Mouse (Mus musculus) erythroblast, embryonic 14.5 days (primary cell): ENCODE results near the gene Zfp711. TPM values are rescaled to one million over a fixed set of nuclear protein-coding genes. Genes with fewer than 3 reads are reported as not detected.
A peak's percentile ranks its signal among the peaks of the same experiment; 100 is the strongest.

Source experiments
- H3K27me3 ChIP-seq: 2 replicates; pipeline ENCODE4 v1.6.1; 2012; ENCODE audit warnings: inconsistent platforms; ENCODE audit not compliant: control insufficient read depth
- H3K36me3 ChIP-seq: 2 replicates; pipeline ENCODE4 v1.6.1; 2012; ENCODE audit warnings: mild to moderate bottlenecking, inconsistent platforms; ENCODE audit not compliant: control insufficient read depth
- H3K4me1 ChIP-seq: 2 replicates; pipeline ENCODE4 v1.6.1; 2012; ENCODE audit warnings: inconsistent platforms; ENCODE audit not compliant: control insufficient read depth
- H3K4me3 ChIP-seq: replicated peaks from 2 replicates; pipeline ENCODE3; 2012; ENCODE audit warnings: moderate library complexity, mild to moderate bottlenecking, inconsistent platforms
- H3K9me3 ChIP-seq: 2 replicates; pipeline ENCODE4 v1.6.1; 2012; ENCODE audit warnings: low read length, inconsistent platforms, mixed read lengths; ENCODE audit not compliant: control insufficient read depth
- GATA1 ChIP-seq: IDR thresholded peaks from 2 replicates; pipeline ENCODE4 v1.6.1; 2012; ENCODE audit warnings: low read length, inconsistent platforms, mixed read lengths
- TAL1 ChIP-seq: IDR thresholded peaks from 3 replicates; pipeline ENCODE4 v1.6.1; 2012; ENCODE audit warnings: low read length, inconsistent platforms, mixed read lengths
- polyA plus RNA-seq: library from polyadenylated mRNA; stranded (reverse); fragments of >175 nt; gene quantifications from 2 replicates; pipeline ENCODE4 v1.2.3, GENCODE M21; 2012

The Zfp711 gene
- polyA plus RNA-seq = not detected in 2 replicates

DNA sequence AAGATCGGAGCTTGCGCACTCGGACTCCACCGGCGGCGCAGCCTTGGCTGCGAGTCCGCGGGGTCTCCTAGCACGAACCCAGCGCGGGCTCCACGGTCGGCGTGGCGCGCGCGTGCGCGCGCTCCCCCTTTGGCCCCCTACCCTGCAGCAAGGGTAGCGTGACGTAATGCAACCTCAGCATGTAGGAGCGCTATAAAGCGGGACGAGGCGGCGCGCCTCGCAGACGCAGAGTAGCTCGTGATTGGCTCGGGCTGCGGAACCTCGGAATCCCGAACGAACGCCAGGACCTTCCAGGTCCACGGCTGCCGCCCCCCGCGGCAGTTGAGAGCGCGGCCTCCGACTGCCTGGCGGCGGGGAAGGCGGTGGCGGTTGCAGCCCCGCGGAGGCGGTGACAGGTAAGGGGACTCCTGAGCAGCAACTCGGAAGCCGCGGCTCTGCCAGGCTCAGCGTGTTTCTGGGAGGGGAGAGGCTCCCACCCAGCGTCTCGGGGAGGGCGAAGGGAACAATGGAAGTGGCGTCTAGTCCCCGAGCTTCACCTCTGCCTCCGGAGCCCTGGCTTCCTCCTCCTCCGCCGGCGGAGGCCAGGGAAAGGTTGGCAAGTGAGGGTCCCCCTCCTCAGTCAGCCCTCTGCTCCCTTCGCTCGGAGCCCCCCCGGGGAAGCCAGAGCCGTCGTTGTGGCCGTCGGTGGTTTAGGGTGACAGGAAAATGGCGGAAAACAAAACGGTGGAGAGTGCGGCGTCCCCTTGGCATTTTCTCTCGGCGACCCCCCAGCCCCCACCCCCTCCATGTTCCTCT, at the start of gene Zfp711:
TSS of gene Zfp711 (plus strand) at position 16 of the 795 bp plus-strand sequence.
- no peak for TF ChIP-seq GATA1
- no peak for TF ChIP-seq TAL1
- Histone ChIP-seq H3K9me3 (peaks cover 13% of the 10 kb centered on the region), H3K36me3 (no peaks in the 10 kb centered on the region), H3K4me1 (no peaks in the 10 kb centered on the region), H3K4me3 (peak within 1 kb of the TSS; percentile 41), H3K27me3 (peaks cover 25% of the 10 kb centered on the region)

DNA sequence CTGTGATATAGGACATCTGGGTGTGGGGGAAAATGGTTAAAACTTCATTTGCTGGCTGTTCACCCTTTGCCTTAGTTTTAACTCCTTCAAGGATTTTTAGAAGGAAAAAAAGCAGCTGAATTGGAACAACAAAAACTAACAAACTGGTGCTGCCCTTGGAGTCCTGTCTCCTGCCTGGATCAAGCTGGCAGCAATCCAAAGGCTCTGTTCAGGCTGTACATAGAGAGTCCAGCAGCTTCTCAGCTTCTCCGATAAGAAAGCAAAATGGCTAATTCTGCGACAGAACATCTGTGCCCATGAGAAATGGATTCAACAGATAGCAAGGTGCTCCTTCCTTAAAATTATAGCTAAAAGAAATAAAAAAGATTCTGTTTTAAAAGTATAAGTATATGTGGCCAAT, 32.6 kb upstream of the Zfp711 start:
- no peaks in the 10 kb centered on the region for H3K9me3 ChIP-seq
- no peak overlapping the region for H3K4me3 ChIP-seq
- TF ChIP-seq GATA1 (no peak), TAL1 (no peak)
- no peaks in the 10 kb centered on the region for H3K4me1 ChIP-seq
- no peaks in the 10 kb centered on the region for H3K27me3 ChIP-seq
- H3K36me3 ChIP-seq = no peaks in the 10 kb centered on the region

DNA sequence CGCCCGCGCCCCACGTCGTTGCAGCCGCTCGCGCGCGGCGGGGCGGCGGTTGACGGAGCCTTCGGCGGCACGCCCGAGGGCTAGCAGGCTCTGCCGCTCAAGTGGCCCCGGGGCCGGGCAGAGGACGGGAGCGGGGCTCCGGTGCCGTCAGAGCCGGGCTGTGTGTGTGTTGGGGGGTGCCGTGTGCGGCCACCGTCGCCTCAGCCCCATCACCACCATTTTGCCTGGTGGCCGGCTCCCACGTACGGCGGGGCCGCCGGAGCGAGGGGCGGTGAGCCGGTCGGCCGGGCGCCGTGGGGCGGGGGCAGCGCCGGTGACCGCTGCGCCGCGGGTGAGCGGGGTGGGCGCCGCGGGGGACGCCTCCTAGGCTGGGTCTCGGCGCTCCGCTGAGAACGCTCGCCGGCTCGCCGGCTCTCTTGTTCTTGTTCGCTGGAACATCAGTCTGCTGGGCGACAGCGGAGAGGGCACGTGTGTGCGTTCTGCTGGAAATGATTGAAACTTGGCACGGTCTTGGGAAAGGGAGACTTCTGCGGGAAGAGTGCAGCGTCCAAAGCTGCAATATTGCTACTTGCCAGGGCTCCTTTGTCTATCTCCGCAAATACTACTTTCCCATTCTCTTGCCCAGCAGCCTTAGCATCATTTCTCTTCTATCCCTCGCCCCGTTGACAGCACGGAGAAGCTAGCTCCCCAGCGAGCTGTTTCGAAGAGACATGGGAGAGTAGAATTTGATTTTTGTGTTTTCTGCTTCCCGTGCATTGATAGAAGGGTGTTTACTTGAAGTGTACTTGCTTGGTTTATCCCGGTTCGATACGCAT, 1.2 kb downstream of the Zfp711 start:
- TF ChIP-seq TAL1 (no peak), GATA1 (no peak)
- Histone ChIP-seq H3K36me3 (no peaks in the 10 kb centered on the region), H3K9me3 (peaks cover 13% of the 10 kb centered on the region)

DNA sequence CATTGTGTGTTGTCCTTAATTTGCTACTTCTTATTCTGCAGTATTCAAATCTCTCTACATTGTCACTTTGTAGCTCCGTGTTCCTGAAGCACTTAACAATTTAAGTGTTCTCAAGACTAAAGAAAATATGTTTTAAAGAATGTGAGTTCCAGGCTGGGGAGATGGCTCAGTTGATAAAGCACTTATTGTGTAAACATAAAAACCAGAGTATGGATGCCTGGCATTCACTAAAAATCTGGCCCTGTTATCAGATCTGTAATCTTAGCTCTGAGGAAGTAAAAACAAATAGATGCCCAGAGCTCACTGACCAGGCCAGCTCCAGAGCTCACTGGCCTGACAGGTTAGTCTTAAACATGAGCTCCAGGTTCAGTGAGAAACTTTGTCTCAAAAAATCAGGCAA, 75.2 kb downstream of the Zfp711 start:
- H3K4me3 ChIP-seq = no peak overlapping the region
- no peaks in the 10 kb centered on the region for H3K36me3 ChIP-seq
- H3K4me1 ChIP-seq = no peaks in the 10 kb centered on the region
- TF ChIP-seq TAL1 (no peak), GATA1 (no peak)
- H3K9me3 ChIP-seq = no peaks in the 10 kb centered on the region
- H3K27me3 ChIP-seq = no peaks in the 10 kb centered on the region

More for the DNA sequence above, 1.2 kb downstream of the Zfp711 start:
- H3K27me3 ChIP-seq = peaks cover 25% of the 10 kb centered on the region
- H3K4me3 ChIP-seq = peak overlapping the region; percentile 37
- no peaks in the 10 kb centered on the region for H3K4me1 ChIP-seq

DNA sequence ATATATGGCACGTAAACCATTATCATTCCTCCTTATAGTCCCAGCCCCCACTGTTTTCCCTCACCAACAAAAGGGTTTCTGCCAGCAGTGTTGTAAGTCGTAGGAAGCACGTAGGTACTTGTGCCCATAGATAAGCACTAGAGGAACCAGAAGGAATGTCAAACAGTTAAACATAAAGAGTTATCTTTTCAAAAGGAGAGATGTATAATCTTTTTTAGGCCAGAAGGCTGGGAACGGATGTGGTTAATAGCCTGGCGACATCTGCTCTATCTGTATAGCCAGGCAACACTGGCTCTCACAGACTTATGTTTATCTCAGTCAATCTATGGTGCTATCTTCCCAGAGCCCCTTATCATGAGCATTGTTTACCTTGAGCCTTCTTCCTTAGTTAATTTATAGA, 80.3 kb downstream of the Zfp711 start:
- Histone ChIP-seq H3K4me1 (no peaks in the 10 kb centered on the region), H3K4me3 (no peak overlapping the region), H3K36me3 (no peaks in the 10 kb centered on the region), H3K27me3 (no peaks in the 10 kb centered on the region), H3K9me3 (no peaks in the 10 kb centered on the region)
- TF ChIP-seq TAL1 = no peak
- TF ChIP-seq GATA1 = no peak

Other genes starting within 250 kb of the Zfp711 start
- gene Satl1, start 193.7 kb upstream of the Zfp711 start, polyA plus RNA-seq = not detected in 2 replicates
- gene 2010106E10Rik, start 105.3 kb upstream of the Zfp711 start, polyA plus RNA-seq = not detected in 2 replicates
- gene Pof1b, start 98.1 kb downstream of the Zfp711 start, polyA plus RNA-seq = 0.01 TPM in 1 of 2 replicates, not detected in the other